Mouse (Mus musculus) urinary bladder, postnatal 4 days (tissue): ENCODE results near the gene Vegfa.

ENCODE experiments used
- DNase-seq, 2 experiments: peaks; one replicate each; pipeline ENCODE4 v3.0.0; 2021 to 2022; ENCODE audit warnings: low spot score in 2 of 2

Vegfa gene

GRCm38 (mm10) chr17:46027066-46027917, 4.9 kb downstream of the Vegfa start:
- DNase-seq, result peak; percentile 62 to 80

- no peak for DNase-seq
These were observed 6.1 kb downstream of the Vegfa start for GRCm38 (mm10) chr17:46025927-46026668.

- no peak for DNase-seq
These were observed 7.0 kb downstream of the Vegfa start for GRCm38 (mm10) chr17:46025207-46025606.

- DNase-seq, result no peak
These were observed 8.0 kb downstream of the Vegfa start for GRCm38 (mm10) chr17:46024192-46024591.

GRCm38 (mm10) chr17:46023572-46023971, 8.6 kb downstream of the Vegfa start:
- DNase-seq, result no peak

GRCm38 (mm10) chr17:46022934-46023333, 9.2 kb downstream of the Vegfa start:
- no peak for DNase-seq

- no peak for DNase-seq
These were observed 9.7 kb downstream of the Vegfa start for GRCm38 (mm10) chr17:46022427-46022826.

- DNase-seq, result no peak
These were observed 10.4 kb downstream of the Vegfa start for GRCm38 (mm10) chr17:46021760-46022159.

GRCm38 (mm10) chr17:46021173-46021572, 11.0 kb downstream of the Vegfa start:
- DNase-seq, result no peak

- no peak for DNase-seq
These were observed 11.6 kb downstream of the Vegfa start for GRCm38 (mm10) chr17:46020579-46020978.

- no peak for DNase-seq
These were observed 13.5 kb downstream of the Vegfa start for GRCm38 (mm10) chr17:46018736-46019004.

GRCm38 (mm10) chr17:46017946-46018735, 14.0 kb downstream of the Vegfa start:
- DNase-seq, result no peak

- no peak for DNase-seq
These were observed 15.6 kb downstream of the Vegfa start for GRCm38 (mm10) chr17:46016617-46017016.

GRCm38 (mm10) chr17:46015967-46016366, 16.2 kb downstream of the Vegfa start:
- no peak for DNase-seq

GRCm38 (mm10) chr17:46014935-46015334, 17.2 kb downstream of the Vegfa start:
- no peak for DNase-seq

GRCm38 (mm10) chr17:46013549-46013948, 18.6 kb downstream of the Vegfa start:
- no peak for DNase-seq

- DNase-seq, result no peak
These were observed 20.0 kb downstream of the Vegfa start for GRCm38 (mm10) chr17:46012211-46012610.

GRCm38 (mm10) chr17:46010462-46010861, 21.7 kb downstream of the Vegfa start:
- DNase-seq, result no peak

- DNase-seq, result no peak
These were observed 23.0 kb downstream of the Vegfa start for GRCm38 (mm10) chr17:46009182-46009581.

GRCm38 (mm10) chr17:46005458-46005857, 26.7 kb downstream of the Vegfa start:
- no peak for DNase-seq

- DNase-seq, result no peak
These were observed 27.7 kb downstream of the Vegfa start for GRCm38 (mm10) chr17:46004482-46004881.

- DNase-seq, result no peak
These were observed 28.3 kb downstream of the Vegfa start for GRCm38 (mm10) chr17:46003717-46004481.
